Mouse (Mus musculus): Measurements from ENCODE around the gene Plxnb3. TPM values are rescaled to one million over a fixed set of nuclear protein-coding genes. Genes with fewer than 3 reads are reported as not detected.

The Plxnb3 gene
- polyA plus RNA-seq (2014; fragmentation: Nextera tagmentation; extraction: Ambion mirVana), result 0.07 and 0.11 TPM in 2 replicates

- Histone ChIP-seq H3K4me2 (ENCODE audit: low read depth, low read length, severe bottlenecking) (no peak within 1 kb of the TSS), H3K9me3 (ENCODE audit: control insufficient read depth, low read length) (no peaks in the 10 kb centered on the region), H3K9ac (ENCODE audit: low read length) (no peak within 1 kb of the TSS), H3K4me1 (replicated peaks; ENCODE audit: control insufficient read depth, insufficient read depth, low read length) (no peaks in the 10 kb centered on the region), H3K4me3 (ENCODE audit: low read depth, low read length) (no peak within 1 kb of the TSS), H3K27ac (ENCODE audit: low read depth, low read length) (no peak within 1 kb of the TSS), H3K36me3 (ENCODE audit: control insufficient read depth, insufficient read depth, low read length) (no peaks in the 10 kb centered on the region), H3K27me3 (ENCODE audit: control insufficient read depth, insufficient read depth, low read length) (no peaks in the 10 kb centered on the region; the same call in 1 of the 2 replicates)
- ATAC-seq (replicated peaks; ENCODE audit: low FRiP score) (no peak), DNase-seq (ENCODE audit: low spot score) (no peak)
- WGBS, result 57% methylated on average over 5 of the region's 5 CpGs
Observed at GRCm38 (mm10) chrX:73756334-73757140, at the start of gene Plxnb3. TSS of gene Plxnb3 (plus strand) at chrX:73757090.

GRCm38 (mm10) chrX:73715476-73716108 is 41.3 kb upstream of the Plxnb3 start:
- Histone ChIP-seq H3K9me3 (ENCODE audit: control insufficient read depth, low read length) (no peaks in the 10 kb centered on the region), H3K36me3 (ENCODE audit: control insufficient read depth, insufficient read depth, low read length) (no peaks in the 10 kb centered on the region), H3K4me3 (ENCODE audit: low read depth, low read length) (peak overlapping the region; percentile 46), H3K4me2 (ENCODE audit: low read depth, low read length, severe bottlenecking) (peak overlapping the region; percentile 53), H3K4me1 (replicated peaks; ENCODE audit: control insufficient read depth, insufficient read depth, low read length) (peaks cover 2% of the 10 kb centered on the region; the same call in 1 of the 2 replicates), H3K9ac (ENCODE audit: low read length) (peak overlapping the region; percentile 59), H3K27me3 (ENCODE audit: control insufficient read depth, insufficient read depth, low read length) (no peaks in the 10 kb centered on the region; the same call in 1 of the 2 replicates), H3K27ac (ENCODE audit: low read depth, low read length) (no peak overlapping the region)
- WGBS, result 31% methylated on average over 21 of the region's 21 CpGs
- no peak for ATAC-seq (replicated peaks; ENCODE audit: low FRiP score)
- DNase-seq (ENCODE audit: low spot score), result no peak

GRCm38 (mm10) chrX:73716109-73716661 is 40.7 kb upstream of the Plxnb3 start, which contains the start of the genes Bcap31 and Abcd1:
TSS of gene Bcap31 (minus strand) at chrX:73716175.
TSS of gene Abcd1 (plus strand) at chrX:73716597.
- Histone ChIP-seq H3K4me3 (ENCODE audit: low read depth, low read length) (peak within 1 kb of the TSS; percentile 46), H3K36me3 (ENCODE audit: control insufficient read depth, insufficient read depth, low read length) (no peaks in the 10 kb centered on the region), H3K9me3 (ENCODE audit: control insufficient read depth, low read length) (no peaks in the 10 kb centered on the region), H3K9ac (ENCODE audit: low read length) (peak within 1 kb of the TSS; percentile 59), H3K4me2 (ENCODE audit: low read depth, low read length, severe bottlenecking) (peak within 1 kb of the TSS; percentile 57), H3K27ac (ENCODE audit: low read depth, low read length) (peak within 1 kb of the TSS; percentile 51), H3K4me1 (replicated peaks; ENCODE audit: control insufficient read depth, insufficient read depth, low read length) (peaks cover 2% of the 10 kb centered on the region; the same call in 1 of the 2 replicates), H3K27me3 (ENCODE audit: control insufficient read depth, insufficient read depth, low read length) (no peaks in the 10 kb centered on the region; the same call in 1 of the 2 replicates)
- DNase-seq (ENCODE audit: low spot score) (peak; percentile 95), ATAC-seq (replicated peaks; ENCODE audit: low FRiP score) (peak; percentile 93)
- WGBS, result 10% methylated on average over 37 of the region's 45 CpGs

GRCm38 (mm10) chrX:73716709-73717545 is 40.0 kb upstream of the Plxnb3 start:
- Histone ChIP-seq H3K36me3 (ENCODE audit: control insufficient read depth, insufficient read depth, low read length) (no peaks in the 10 kb centered on the region), H3K4me2 (ENCODE audit: low read depth, low read length, severe bottlenecking) (peak overlapping the region; percentile 57), H3K9ac (ENCODE audit: low read length) (peak overlapping the region; percentile 48), H3K27me3 (ENCODE audit: control insufficient read depth, insufficient read depth, low read length) (no peaks in the 10 kb centered on the region; the same call in 1 of the 2 replicates), H3K9me3 (ENCODE audit: control insufficient read depth, low read length) (no peaks in the 10 kb centered on the region), H3K4me1 (replicated peaks; ENCODE audit: control insufficient read depth, insufficient read depth, low read length) (peaks cover 2% of the 10 kb centered on the region; the same call in 1 of the 2 replicates), H3K27ac (ENCODE audit: low read depth, low read length) (peak overlapping the region; percentile 51), H3K4me3 (ENCODE audit: low read depth, low read length) (peak overlapping the region; percentile 46)
- ATAC-seq (replicated peaks; ENCODE audit: low FRiP score), result peak; percentile 44; the same call in 1 of the 2 replicates
- no peak for DNase-seq (ENCODE audit: low spot score)
- 43% methylated on average over 28 of the region's 30 CpGs for WGBS

GRCm38 (mm10) chrX:73717667-73718066 is 39.2 kb upstream of the Plxnb3 start:
- WGBS, result 74% methylated on average over 11 of the region's 11 CpGs
- no peak for ATAC-seq (replicated peaks; ENCODE audit: low FRiP score)
- Histone ChIP-seq H3K36me3 (ENCODE audit: control insufficient read depth, insufficient read depth, low read length) (no peaks in the 10 kb centered on the region), H3K27ac (ENCODE audit: low read depth, low read length) (no peak overlapping the region), H3K4me1 (replicated peaks; ENCODE audit: control insufficient read depth, insufficient read depth, low read length) (peaks cover 2% of the 10 kb centered on the region; the same call in 1 of the 2 replicates), H3K9me3 (ENCODE audit: control insufficient read depth, low read length) (no peaks in the 10 kb centered on the region), H3K4me3 (ENCODE audit: low read depth, low read length) (no peak overlapping the region), H3K27me3 (ENCODE audit: control insufficient read depth, insufficient read depth, low read length) (no peaks in the 10 kb centered on the region; the same call in 1 of the 2 replicates), H3K4me2 (ENCODE audit: low read depth, low read length, severe bottlenecking) (peak overlapping the region; percentile 57; the same call in 1 of the 2 replicates), H3K9ac (ENCODE audit: low read length) (no peak overlapping the region)
- DNase-seq (ENCODE audit: low spot score), result no peak

- Histone ChIP-seq H3K4me1 (replicated peaks; ENCODE audit: control insufficient read depth, insufficient read depth, low read length) (peaks cover 2% of the 10 kb centered on the region; the same call in 1 of the 2 replicates), H3K27me3 (ENCODE audit: control insufficient read depth, insufficient read depth, low read length) (no peaks in the 10 kb centered on the region; the same call in 1 of the 2 replicates), H3K4me3 (ENCODE audit: low read depth, low read length) (no peak overlapping the region), H3K9me3 (ENCODE audit: control insufficient read depth, low read length) (no peaks in the 10 kb centered on the region), H3K9ac (ENCODE audit: low read length) (no peak overlapping the region), H3K4me2 (ENCODE audit: low read depth, low read length, severe bottlenecking) (no peak overlapping the region), H3K27ac (ENCODE audit: low read depth, low read length) (no peak overlapping the region), H3K36me3 (ENCODE audit: control insufficient read depth, insufficient read depth, low read length) (no peaks in the 10 kb centered on the region)
- DNase-seq (ENCODE audit: low spot score) (no peak), ATAC-seq (replicated peaks; ENCODE audit: low FRiP score) (no peak)
- 49% methylated on average over 3 of the region's 3 CpGs for WGBS
Observed at GRCm38 (mm10) chrX:73718271-73718670, 38.6 kb upstream of the Plxnb3 start.

- H3K36me3 ChIP-seq (ENCODE audit: control insufficient read depth, insufficient read depth, low read length), result no peaks in the 10 kb centered on the region
- no peak overlapping the region for H3K4me3 ChIP-seq (ENCODE audit: low read depth, low read length)
- no peaks in the 10 kb centered on the region for H3K9me3 ChIP-seq (ENCODE audit: control insufficient read depth, low read length)
- peak; percentile 53 for DNase-seq (ENCODE audit: low spot score)
- H3K27ac ChIP-seq (ENCODE audit: low read depth, low read length), result no peak overlapping the region
- H3K4me1 ChIP-seq (replicated peaks; ENCODE audit: control insufficient read depth, insufficient read depth, low read length), result peaks cover 2% of the 10 kb centered on the region; the same call in 1 of the 2 replicates
- H3K27me3 ChIP-seq (ENCODE audit: control insufficient read depth, insufficient read depth, low read length), result no peaks in the 10 kb centered on the region; the same call in 1 of the 2 replicates
- H3K4me2 ChIP-seq (ENCODE audit: low read depth, low read length, severe bottlenecking), result no peak overlapping the region
- 48% methylated on average over 5 of the region's 5 CpGs for WGBS
- H3K9ac ChIP-seq (ENCODE audit: low read length), result peak overlapping the region; percentile 20; the same call in 1 of the 2 replicates
- ATAC-seq (replicated peaks; ENCODE audit: low FRiP score), result no peak
Observed at GRCm38 (mm10) chrX:73718686-73719362, 38.1 kb upstream of the Plxnb3 start.
